Mouse (Mus musculus) splenic B cell, adult 2 months (primary cell): ENCODE results near the gene Rnf220.

ENCODE experiments used
- DNase-seq: peaks from one replicate; pipeline ENCODE4 v3.0.0-alpha.2; 2011; ENCODE audit warnings: low read depth, low spot score
- H3K27me3 ChIP-seq: 2 replicates; pipeline ENCODE4 v1.6.1; 2012; ENCODE audit warnings: mild to moderate bottlenecking, low read length, moderate library complexity, mixed read lengths; ENCODE audit not compliant: control insufficient read depth, poor library complexity, insufficient read depth, severe bottlenecking
- H3K36me3 ChIP-seq: 2 replicates; pipeline ENCODE4 v1.6.1; 2012; ENCODE audit warnings: mild to moderate bottlenecking, low read length, moderate library complexity, mixed read lengths; ENCODE audit not compliant: control insufficient read depth, poor library complexity, insufficient read depth, severe bottlenecking

Rnf220 gene

GRCm38 (mm10) chr4:117495869-117496401 lies 917 bp downstream of the Rnf220 start:
- H3K27me3 ChIP-seq: no peaks in the 10 kb centered on the region
- no peaks in the 10 kb centered on the region for H3K36me3 ChIP-seq
- DNase-seq: peak; percentile 25

GRCm38 (mm10) chr4:117494911-117495501 lies 1.8 kb downstream of the Rnf220 start:
- DNase-seq: peak; percentile 49
- Histone ChIP-seq H3K36me3 (no peaks in the 10 kb centered on the region), H3K27me3 (no peaks in the 10 kb centered on the region)

GRCm38 (mm10) chr4:117493905-117494851 lies 2.7 kb downstream of the Rnf220 start:
- Histone ChIP-seq H3K36me3 (no peaks in the 10 kb centered on the region), H3K27me3 (no peaks in the 10 kb centered on the region)
- peak; percentile 36 for DNase-seq

GRCm38 (mm10) chr4:117493161-117493568 lies 3.7 kb downstream of the Rnf220 start:
- DNase-seq: peak; percentile 52
- Histone ChIP-seq H3K36me3 (no peaks in the 10 kb centered on the region), H3K27me3 (peaks cover 1% of the 10 kb centered on the region; the same call in 1 of the 2 replicates)

GRCm38 (mm10) chr4:117491840-117492239 lies 5.0 kb downstream of the Rnf220 start:
- DNase-seq: no peak
- no peaks in the 10 kb centered on the region for H3K36me3 ChIP-seq
- H3K27me3 ChIP-seq: peaks cover 1% of the 10 kb centered on the region; the same call in 1 of the 2 replicates

GRCm38 (mm10) chr4:117489975-117490374 lies 6.9 kb downstream of the Rnf220 start:
- Histone ChIP-seq H3K36me3 (no peaks in the 10 kb centered on the region), H3K27me3 (peaks cover 1% of the 10 kb centered on the region; the same call in 1 of the 2 replicates)
- DNase-seq: no peak

- no peak for DNase-seq
- Histone ChIP-seq H3K36me3 (no peaks in the 10 kb centered on the region), H3K27me3 (peaks cover 1% of the 10 kb centered on the region; the same call in 1 of the 2 replicates)
Measured at GRCm38 (mm10) chr4:117489566-117489965, 7.3 kb downstream of the Rnf220 start.

- no peak for DNase-seq
- Histone ChIP-seq H3K27me3 (peaks cover 1% of the 10 kb centered on the region), H3K36me3 (no peaks in the 10 kb centered on the region)
Measured at GRCm38 (mm10) chr4:117487471-117487870, 9.4 kb downstream of the Rnf220 start.

- DNase-seq: no peak
- Histone ChIP-seq H3K36me3 (no peaks in the 10 kb centered on the region), H3K27me3 (peaks cover 1% of the 10 kb centered on the region)
Measured at GRCm38 (mm10) chr4:117486188-117486587, 10.7 kb downstream of the Rnf220 start.

- no peak for DNase-seq
- no peaks in the 10 kb centered on the region for H3K36me3 ChIP-seq
- peaks cover 1% of the 10 kb centered on the region for H3K27me3 ChIP-seq
Measured at GRCm38 (mm10) chr4:117485045-117485780, 11.6 kb downstream of the Rnf220 start.

GRCm38 (mm10) chr4:117484256-117485044 lies 12.4 kb downstream of the Rnf220 start:
- Histone ChIP-seq H3K27me3 (peaks cover 1% of the 10 kb centered on the region), H3K36me3 (no peaks in the 10 kb centered on the region)
- peak; percentile 33 for DNase-seq

- no peak for DNase-seq
- Histone ChIP-seq H3K27me3 (peaks cover 1% of the 10 kb centered on the region), H3K36me3 (no peaks in the 10 kb centered on the region)
Measured at GRCm38 (mm10) chr4:117483931-117484255, 13.0 kb downstream of the Rnf220 start.

- H3K27me3 ChIP-seq: no peaks in the 10 kb centered on the region; the same call in 1 of the 2 replicates
- H3K36me3 ChIP-seq: no peaks in the 10 kb centered on the region
- no peak for DNase-seq
Measured at GRCm38 (mm10) chr4:117482103-117482502, 14.7 kb downstream of the Rnf220 start.
